Mouse (Mus musculus): ENCODE measurements around the gene Hpd.

DNA sequence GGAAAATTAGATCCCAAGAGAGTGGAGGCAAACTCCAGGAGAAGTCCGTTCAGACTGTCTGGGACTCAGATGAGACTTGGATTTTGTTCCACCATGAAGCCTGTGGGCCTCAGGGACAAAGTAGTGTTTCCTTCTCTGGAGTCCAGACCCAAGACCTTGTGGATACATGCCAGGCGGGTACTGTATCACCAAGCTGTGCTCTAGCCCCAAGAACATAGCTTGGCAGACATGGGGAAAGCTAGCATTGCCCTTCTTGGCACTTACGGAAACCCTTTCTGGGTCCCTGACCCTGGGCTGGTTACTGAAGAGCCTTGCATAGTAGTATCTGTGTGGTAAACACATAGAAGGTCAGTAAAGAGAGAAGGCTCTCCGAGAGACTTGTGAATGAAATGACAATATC lies 23.1 kb downstream of the Hpd start:
- TF ChIP-seq CTCF (IDR thresholded peaks at IDR 0.05) (no peak), EP300 (IDR thresholded peaks at IDR 0.05) (no peak)

Measured in lung, postnatal 0 days (tissue).